Mouse (Mus musculus) MEL (cell line): ENCODE results near the gene Degs2. TPM values are rescaled to one million over a fixed set of nuclear protein-coding genes. Genes with fewer than 3 reads are reported as not detected.

ENCODE experiments used
- DNase-seq: peaks from one replicate; pipeline ENCODE4 v3.0.0; 2011; ENCODE audit warnings: low read depth, low spot score
- H3K27ac ChIP-seq: 2 replicates; pipeline ENCODE4 v1.5.1; 2012; ENCODE audit warnings: low read depth, mild to moderate bottlenecking, control low read depth, low read length, moderate library complexity; ENCODE audit not compliant: control insufficient read depth
- H3K27me3 ChIP-seq, 2 experiments: fragments of 150-350 bp in 1 of 2; sonication (generic) in 1 of 2; 2 replicates each; pipeline ENCODE4 v1.6.1; 2012; ENCODE audit warnings: low read length in 2 of 2, mild to moderate bottlenecking in 2 of 2, improper control_type of control experiment in 1 of 2, moderate library complexity in 1 of 2; ENCODE audit not compliant: insufficient read depth in 2 of 2, control insufficient read depth in 1 of 2
- H3K36me3 ChIP-seq, 2 experiments: 2 replicates each; pipeline ENCODE4 v1.6.1; 2012 to 2014; ENCODE audit warnings: low read length in 2 of 2, improper control_type of control experiment in 1 of 2, inconsistent platforms in 1 of 2, mild to moderate bottlenecking in 1 of 2; ENCODE audit not compliant: insufficient read depth in 2 of 2, control insufficient read depth in 1 of 2
- H3K4me1 ChIP-seq, 2 experiments: fragments of 150-350 bp in 1 of 2; sonication (generic) in 1 of 2; 2 replicates each; pipeline ENCODE4 v1.6.1; 2012; ENCODE audit warnings: low read length in 2 of 2, improper control_type of control experiment in 1 of 2, mild to moderate bottlenecking in 1 of 2; ENCODE audit not compliant: insufficient read depth in 2 of 2, control insufficient read depth in 1 of 2
- H3K4me3 ChIP-seq, 2 experiments: fragments of 150-350 bp in 1 of 2; sonication (generic) in 1 of 2; 2 replicates each; pipeline ENCODE4 v1.5.1; 2012; ENCODE audit warnings: low read depth in 2 of 2, low read length in 2 of 2, mild to moderate bottlenecking in 2 of 2, moderate library complexity in 2 of 2, control low read depth in 1 of 2, improper control_type of control experiment in 1 of 2; ENCODE audit not compliant: control insufficient read depth in 1 of 2, insufficient read depth in 1 of 2
- H3K79me2 ChIP-seq: 2 replicates; pipeline ENCODE4 v1.6.1; 2012; ENCODE audit warnings: mild to moderate bottlenecking, low read length, moderate library complexity; ENCODE audit not compliant: control insufficient read depth, poor library complexity, insufficient read depth
- H3K9ac ChIP-seq: 2 replicates; pipeline ENCODE4 v1.6.1; 2012; ENCODE audit warnings: low read depth, mild to moderate bottlenecking, control low read depth, low read length, moderate library complexity; ENCODE audit not compliant: control insufficient read depth, poor library complexity, severe bottlenecking
- H3K9me3 ChIP-seq: fragments of 150-350 bp; sonication (generic); replicated peaks from 2 replicates; pipeline ENCODE4 v1.6.1; 2012; ENCODE audit warnings: mild to moderate bottlenecking, low read length, improper control_type of control experiment, moderate library complexity; ENCODE audit not compliant: insufficient read depth
- CTCF ChIP-seq, 3 experiments: IDR thresholded peaks in 2 of 3; conservative IDR thresholded peaks in 1 of 3; 2 replicates each; pipeline ENCODE4 v1.5.1; 2011 to 2012; ENCODE audit warnings: low read length in 3 of 3, low read depth in 2 of 3, mild to moderate bottlenecking in 2 of 3, improper control_type of control experiment in 1 of 3, inconsistent platforms in 1 of 3, mixed read lengths in 1 of 3, moderate library complexity in 1 of 3; ENCODE audit not compliant: control insufficient read depth in 1 of 3, insufficient read depth in 1 of 3, poor library complexity in 1 of 3, severe bottlenecking in 1 of 3
- JUND ChIP-seq: IDR thresholded peaks from 2 replicates; pipeline ENCODE4 v1.6.1; 2011; ENCODE audit warnings: low read depth, mild to moderate bottlenecking, improper control_type of control experiment, low read length
- KAT2A ChIP-seq: conservative IDR thresholded peaks from 2 replicates; pipeline ENCODE4 v1.6.1; 2012; ENCODE audit warnings: low read depth, low read length, improper control_type of control experiment, inconsistent platforms
- MAX ChIP-seq: IDR thresholded peaks from 2 replicates; pipeline ENCODE4 v1.6.1; 2011; ENCODE audit warnings: low read length, improper control_type of control experiment
- MYC ChIP-seq: IDR thresholded peaks from 2 replicates; pipeline ENCODE4 v1.6.1; 2011; ENCODE audit warnings: low read depth, mild to moderate bottlenecking, low read length, improper control_type of control experiment, moderate library complexity
- NELFE ChIP-seq: IDR thresholded peaks from 2 replicates; pipeline ENCODE4 v1.6.1; 2011; ENCODE audit warnings: low read depth, low read length, improper control_type of control experiment
- POLR2A ChIP-seq, 2 experiments: IDR thresholded peaks; 2 replicates each; pipeline ENCODE4 v1.6.1; 2011 to 2012; ENCODE audit warnings: low read length in 2 of 2, mild to moderate bottlenecking in 2 of 2, control low read depth in 1 of 2, improper control_type of control experiment in 1 of 2, low read depth in 1 of 2, moderate library complexity in 1 of 2; ENCODE audit not compliant: control insufficient read depth in 1 of 2, insufficient read depth in 1 of 2, poor library complexity in 1 of 2
- POLR2AphosphoS2 ChIP-seq: IDR thresholded peaks from 2 replicates; pipeline ENCODE4 v1.6.1; 2011; ENCODE audit warnings: low read length, improper control_type of control experiment
- POLR2AphosphoS5 ChIP-seq: IDR thresholded peaks from 2 replicates; pipeline ENCODE4 v1.6.1; 2012; ENCODE audit warnings: low read depth, borderline replicate concordance, mild to moderate bottlenecking, inconsistent platforms, low read length, moderate library complexity, mixed read lengths
- RAD21 ChIP-seq: IDR thresholded peaks from 2 replicates; pipeline ENCODE4 v1.6.1; 2011; ENCODE audit warnings: mild to moderate bottlenecking, low read depth, low read length, improper control_type of control experiment
- SMC3 ChIP-seq: IDR thresholded peaks from 2 replicates; pipeline ENCODE4 v1.6.1; 2011; ENCODE audit warnings: low read depth, low read length, improper control_type of control experiment
- TAL1 ChIP-seq: IDR thresholded peaks from 2 replicates; pipeline ENCODE4 v1.6.1; 2012; ENCODE audit warnings: mild to moderate bottlenecking, inconsistent platforms, low read length, moderate library complexity, mixed read lengths
- TBP ChIP-seq: IDR thresholded peaks from 2 replicates; pipeline ENCODE4 v1.8.0; 2011; ENCODE audit warnings: low read depth, low read length, improper control_type of control experiment
- TCF12 ChIP-seq: IDR thresholded peaks from 2 replicates; pipeline ENCODE4 v1.6.1; 2014; ENCODE audit warnings: low read depth, mild to moderate bottlenecking, inconsistent platforms, low read length, improper control_type of control experiment, moderate library complexity
- UBTF ChIP-seq: IDR thresholded peaks from 2 replicates; pipeline ENCODE4 v1.6.1; 2012; ENCODE audit warnings: low read depth, mild to moderate bottlenecking, inconsistent platforms, low read length, improper control_type of control experiment, moderate library complexity, borderline replicate concordance; ENCODE audit not compliant: insufficient read depth
- USF2 ChIP-seq, 2 experiments: IDR thresholded peaks; 2 replicates each; pipeline ENCODE4 v1.6.1; 2011 to 2012; ENCODE audit warnings: improper control_type of control experiment in 2 of 2, low read length in 2 of 2, borderline replicate concordance in 1 of 2, inconsistent platforms in 1 of 2, low read depth in 1 of 2, mild to moderate bottlenecking in 1 of 2; ENCODE audit not compliant: insufficient read depth in 1 of 2
- ZKSCAN1 ChIP-seq: IDR thresholded peaks from 2 replicates; pipeline ENCODE4 v1.6.1; 2012; ENCODE audit warnings: low read depth, mild to moderate bottlenecking, inconsistent platforms, low read length, improper control_type of control experiment, moderate library complexity
- ZNF384 ChIP-seq: IDR thresholded peaks from 2 replicates; pipeline ENCODE4 v1.6.1; 2012; ENCODE audit warnings: low read depth, mild to moderate bottlenecking, inconsistent platforms, low read length, improper control_type of control experiment
- polyA plus RNA-seq, 2 experiments: library from polyadenylated mRNA; stranded (reverse) in 1 of 2; unstranded in 1 of 2; fragments of >175 nt in 1 of 2; fragments of >200 nt in 1 of 2; gene quantifications; 2 replicates each; pipeline versions ENCODE4 v1.2.1 to v1.2.4; 2012; ENCODE audit warnings: low replicate concordance in 2 of 2, low read depth in 1 of 2; ENCODE audit not compliant: insufficient read length in 2 of 2, insufficient read depth in 1 of 2, missing spikeins in 1 of 2
- total RNA-seq: library from RNA; depleted of rRNA; stranded (reverse); fragments of 300-350 nt; gene quantifications from 2 replicates; pipeline ENCODE4 v1.2.3, GENCODE M21; 2012

Degs2 gene
- total and polyA plus RNA-seq, 3 experiments: not detected

GRCm38 (mm10) chr12:108653358-108654335 lies 48.5 kb downstream of the Degs2 start (continued):
- no peak for TF ChIP-seq RAD21

GRCm38 (mm10) chr12:108651053-108651660 lies 51.0 kb downstream of the Degs2 start:
- Histone ChIP-seq H3K4me3 (no peak overlapping the region), H3K27me3 (no peaks in the 10 kb centered on the region), H3K27ac (no peak overlapping the region), H3K9ac (no peak overlapping the region), H3K79me2 (no peaks in the 10 kb centered on the region)
- DNase-seq: no peak
- TF ChIP-seq TBP (no peak), MAX (no peak), UBTF (no peak), POLR2AphosphoS2 (no peak), ZNF384 (no peak), POLR2A (IDR thresholded peaks at IDR 0.05; ENCODE audit: control insufficient read depth in 1 of 2, insufficient read depth in 1 of 2, low read depth in 1 of 2, low read length in 2 of 2, poor library complexity in 1 of 2) (no peak), KAT2A (no peak), TAL1 (no peak), SMC3 (no peak), CTCF (IDR thresholded peaks at IDR 0.05 in 2 of 3, conservative IDR thresholded peaks at IDR 0.05 in 1 of 3; ENCODE audit: control insufficient read depth in 1 of 3, insufficient read depth in 1 of 3, low read depth in 2 of 3, low read length in 3 of 3, poor library complexity in 1 of 3, severe bottlenecking in 1 of 3) (no peak), NELFE (no peak), JUND (no peak), TCF12 (no peak), POLR2AphosphoS5 (no peak), ZKSCAN1 (no peak), USF2 (IDR thresholded peaks at IDR 0.05; ENCODE audit: borderline replicate concordance in 1 of 2, insufficient read depth in 1 of 2, low read depth in 1 of 2, low read length in 2 of 2) (no peak), MYC (no peak)
- TF ChIP-seq, all 39 proteins: peak for 0
- no peaks in the 10 kb centered on the region for H3K36me3 ChIP-seq
- H3K9me3 ChIP-seq: no peaks in the 10 kb centered on the region
- no peaks in the 10 kb centered on the region for H3K4me1 ChIP-seq
